Mouse (Mus musculus): ENCODE results near the gene Prelp. TPM values are rescaled to one million over a fixed set of nuclear protein-coding genes. Genes with fewer than 3 reads are reported as not detected.

The Prelp gene
- total RNA-seq, 4 experiments from 2014 or later = 9.9 to 13.9 (median 11.0) TPM

DNA sequence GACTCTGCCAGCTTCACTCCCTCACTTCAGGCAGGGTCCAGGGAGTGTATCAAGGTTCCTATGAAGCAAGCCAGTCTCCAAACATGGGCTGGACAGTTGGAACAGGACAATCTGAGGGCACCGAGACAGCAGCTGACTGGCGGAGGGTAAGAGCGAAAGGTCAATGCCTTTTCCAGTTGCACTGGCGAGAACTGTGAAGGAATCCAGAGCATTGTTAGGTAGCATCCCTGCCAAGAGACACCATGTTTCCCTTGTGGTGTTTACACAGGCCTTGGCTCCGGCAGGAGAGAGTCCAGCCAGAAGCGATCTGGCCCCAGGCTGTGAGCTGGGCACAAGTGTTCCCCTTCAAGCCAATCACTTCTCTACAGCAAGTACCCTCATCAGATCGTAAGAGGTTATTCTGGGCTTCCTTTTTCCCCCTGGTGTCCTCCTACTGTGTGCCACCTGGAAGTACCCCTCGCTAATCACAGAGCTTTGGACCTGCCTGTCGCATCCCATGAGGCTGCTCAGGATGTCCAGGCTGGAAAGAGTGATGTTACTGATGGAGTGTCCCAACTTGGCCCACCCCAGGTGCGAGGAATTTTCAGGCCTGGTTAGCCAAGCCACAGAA lies 13.2 kb upstream of the Prelp start:
- DNase-seq (ENCODE audit: low spot score in 2 of 2) = no peak

DNA sequence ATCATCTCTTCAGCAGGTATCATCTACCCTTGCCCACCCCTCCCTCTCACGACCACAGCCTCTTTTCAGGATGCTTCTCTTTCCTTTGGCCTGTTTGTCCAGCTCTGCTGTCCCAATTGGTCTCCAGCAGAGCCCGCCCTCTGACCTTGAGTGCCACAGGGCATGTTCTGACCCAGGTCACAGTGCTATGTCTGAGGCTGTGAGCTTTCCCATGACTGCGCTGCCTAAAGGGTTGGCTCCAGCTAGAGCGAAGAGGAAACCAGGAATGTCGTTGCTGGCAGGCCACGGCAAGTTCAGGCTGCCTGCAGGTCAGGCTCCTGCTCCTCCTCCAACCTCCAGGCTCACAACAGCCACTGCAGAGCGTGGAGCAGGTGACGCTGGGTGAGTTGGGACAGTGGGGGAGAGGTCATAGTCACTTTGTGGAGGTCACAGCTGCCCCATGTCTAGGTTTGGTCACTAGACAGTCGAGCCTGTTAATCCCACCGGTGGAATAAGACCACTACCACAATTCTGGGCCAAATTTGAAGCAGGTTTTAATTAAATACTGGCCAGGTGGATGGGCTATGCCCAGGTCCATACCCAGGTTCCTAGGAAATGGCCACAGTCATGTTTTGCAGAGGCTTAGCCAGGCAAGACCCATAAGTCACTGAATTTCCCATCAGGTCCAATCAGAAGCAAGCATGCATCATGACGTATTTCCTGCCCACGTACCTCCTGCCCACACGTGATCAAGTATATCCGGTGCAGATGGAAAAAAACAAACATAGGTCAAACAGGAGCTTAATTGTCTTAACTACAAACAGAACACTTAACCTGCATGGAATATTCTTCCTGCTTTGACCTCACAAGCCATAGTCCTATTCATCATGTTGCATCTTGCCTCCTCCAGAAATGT lies 12.3 kb upstream of the Prelp start:
- DNase-seq (ENCODE audit: low spot score in 2 of 2) = no peak

GRCm38 (mm10) chr1:133929980-133930379 lies 8.8 kb upstream of the Prelp start:
- no peak for DNase-seq (ENCODE audit: low spot score in 2 of 2)

- no peak for DNase-seq (ENCODE audit: low spot score in 2 of 2)
Measured at GRCm38 (mm10) chr1:133925223-133925622, 4.0 kb upstream of the Prelp start.

DNA sequence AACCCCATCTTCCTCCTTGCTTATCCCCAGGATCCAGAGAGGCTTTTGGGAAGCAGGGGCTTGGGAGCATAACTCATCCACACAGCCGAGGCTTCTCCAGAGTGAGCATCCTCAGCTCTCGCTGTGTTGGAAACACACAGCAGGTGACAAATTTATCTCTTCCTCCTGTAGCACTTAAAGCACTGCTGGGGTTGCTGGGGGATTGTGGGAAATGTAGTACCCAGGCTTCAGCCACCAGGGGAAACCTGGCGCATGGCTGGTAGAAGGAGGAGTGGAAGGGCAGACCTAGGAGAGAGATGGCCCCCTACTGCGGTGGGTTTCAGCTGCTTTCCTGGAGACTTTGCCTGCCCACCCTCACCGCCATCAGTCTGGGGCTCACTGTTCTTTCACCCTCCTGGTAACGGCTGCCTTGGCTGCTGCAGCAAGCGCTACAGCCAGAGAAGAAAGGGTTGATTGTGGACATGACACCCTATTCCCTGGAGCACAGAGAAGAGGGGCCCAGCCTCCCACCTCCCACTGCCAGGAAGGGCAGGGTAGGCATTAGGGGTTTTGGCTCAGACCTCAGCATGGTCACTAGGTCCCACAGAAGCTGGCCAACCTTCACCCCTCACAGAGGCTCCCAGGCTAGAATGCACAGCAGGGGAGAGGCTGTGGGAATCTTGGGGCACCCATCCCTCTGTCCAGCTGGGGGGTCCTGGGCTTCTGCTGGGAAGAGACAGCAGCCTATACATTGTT lies 3.1 kb upstream of the Prelp start:
- peak in 1 of 2 experiments; percentile 25 for DNase-seq (ENCODE audit: low spot score in 2 of 2)

DNA sequence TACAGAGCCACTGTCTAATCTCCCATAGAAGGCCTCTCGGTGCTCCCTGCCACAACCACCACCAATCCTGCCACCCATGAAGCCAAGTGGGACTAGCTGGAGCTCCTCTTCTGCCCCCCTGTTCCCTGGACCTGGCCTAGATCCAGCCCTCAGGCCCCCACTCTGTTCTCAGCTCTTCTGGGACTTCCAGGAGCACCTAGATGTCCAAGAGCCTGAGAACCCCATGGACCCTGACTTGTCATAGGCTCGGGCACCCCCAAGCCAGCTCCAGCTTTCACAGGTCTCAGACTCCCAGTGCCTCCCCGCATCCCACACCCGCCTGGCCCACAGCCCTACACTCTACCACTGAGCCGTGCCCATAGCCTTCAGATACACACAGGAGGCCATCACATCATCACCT lies 1.9 kb upstream of the Prelp start:
- no peak for DNase-seq (ENCODE audit: low spot score in 2 of 2)

- no peak for DNase-seq (ENCODE audit: low spot score in 2 of 2)
Measured at GRCm38 (mm10) chr1:133920876-133921275, 338 bp downstream of the Prelp start.

DNA sequence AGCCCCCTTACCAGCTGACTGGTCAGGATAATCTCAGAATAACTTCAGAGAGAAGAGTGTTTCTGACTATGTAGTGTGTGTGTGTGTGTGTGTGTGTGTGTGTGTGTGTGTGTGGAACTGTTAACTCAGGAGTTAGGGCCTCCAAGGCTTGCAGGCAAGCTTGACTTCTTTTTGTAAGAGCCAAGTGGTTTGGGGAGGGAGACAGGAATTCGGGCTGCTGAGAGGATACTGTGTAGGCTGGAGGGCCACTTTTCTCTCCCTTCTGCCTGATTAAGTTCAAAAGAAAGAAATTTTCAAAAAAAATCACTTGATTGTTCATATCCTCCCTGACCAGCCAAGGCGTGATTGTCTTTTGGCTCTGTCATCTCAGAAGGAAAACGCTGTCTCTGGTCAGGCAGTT lies 813 bp downstream of the Prelp start:
- DNase-seq (ENCODE audit: low spot score in 2 of 2) = no peak

GRCm38 (mm10) chr1:133918088-133918470 lies 3.1 kb downstream of the Prelp start:
- no peak for DNase-seq (ENCODE audit: low spot score in 2 of 2)

GRCm38 (mm10) chr1:133917456-133918087 lies 3.6 kb downstream of the Prelp start:
- DNase-seq (ENCODE audit: low spot score in 2 of 2) = no peak

DNA sequence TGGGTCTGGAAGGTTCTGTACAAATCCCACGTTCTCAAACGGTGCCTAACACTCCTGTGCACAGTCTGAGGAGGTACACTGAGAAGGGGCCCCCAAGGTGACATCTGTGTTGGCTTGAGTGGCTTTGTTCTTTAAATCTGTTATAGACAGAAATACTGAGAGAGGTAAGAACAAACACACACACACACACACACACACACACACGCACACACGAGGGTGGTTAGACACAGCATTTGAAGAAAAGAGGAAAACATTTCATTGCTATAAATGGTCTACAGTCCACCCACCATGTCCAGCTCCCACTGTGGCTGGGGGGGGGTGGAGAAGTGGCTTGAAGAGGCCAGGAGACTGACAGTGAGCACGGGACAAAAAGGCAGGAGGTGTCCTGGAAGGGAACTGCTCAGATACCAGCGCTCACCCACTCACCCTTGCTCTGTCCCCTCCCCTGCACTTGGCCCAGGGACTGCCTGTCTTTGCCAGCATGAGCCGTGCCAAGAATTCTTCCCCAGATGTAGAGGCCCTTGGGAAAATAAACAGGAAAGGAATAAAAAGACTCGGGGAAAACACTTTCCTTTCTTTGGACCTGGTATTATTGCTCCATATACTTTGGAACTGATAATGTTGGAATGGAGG lies 5.4 kb downstream of the Prelp start:
- DNase-seq (ENCODE audit: low spot score in 2 of 2) = peak in 1 of 2 experiments; percentile 52

DNA sequence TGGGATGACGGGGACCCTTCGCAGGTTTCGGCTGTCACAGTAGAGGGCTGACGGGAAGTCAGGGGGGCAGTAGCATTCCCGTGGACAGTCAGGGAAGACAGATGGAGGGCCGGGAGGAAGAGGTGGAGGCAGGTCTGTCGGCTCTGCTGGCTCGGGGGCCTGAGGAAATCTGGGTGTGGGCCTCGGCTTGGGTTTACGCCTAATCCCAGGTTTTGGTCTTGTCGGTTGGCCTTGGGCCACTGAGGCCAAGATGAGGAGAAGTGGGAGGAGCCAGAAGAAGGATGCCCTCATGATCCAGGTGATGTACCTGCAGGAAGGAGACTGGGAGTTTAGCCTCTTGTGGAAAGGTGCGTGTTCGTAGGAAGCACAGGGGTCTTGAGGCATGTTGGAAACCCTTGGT lies 6.1 kb downstream of the Prelp start:
- no peak for DNase-seq (ENCODE audit: low spot score in 2 of 2)

DNA sequence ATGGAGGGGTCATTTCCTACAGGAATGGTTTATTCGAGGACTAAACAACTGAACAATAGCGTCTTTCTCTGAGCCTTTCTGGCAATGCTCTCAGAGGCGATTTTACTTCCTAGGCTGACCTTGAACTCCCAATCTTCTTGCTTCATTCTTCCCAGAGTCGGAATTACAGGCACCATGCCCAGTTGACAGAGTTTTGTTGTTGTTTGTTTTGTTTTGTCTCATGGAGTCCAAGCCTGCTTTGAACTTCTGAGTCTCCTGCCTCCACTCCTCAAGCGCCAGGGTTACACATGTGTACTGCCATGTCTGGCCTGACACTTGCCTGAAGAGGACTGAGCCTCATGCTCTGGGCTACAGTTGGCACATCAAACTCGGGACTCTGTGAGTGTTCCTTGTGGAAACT lies 8.2 kb downstream of the Prelp start:
- no peak for DNase-seq (ENCODE audit: low spot score in 2 of 2)

DNA sequence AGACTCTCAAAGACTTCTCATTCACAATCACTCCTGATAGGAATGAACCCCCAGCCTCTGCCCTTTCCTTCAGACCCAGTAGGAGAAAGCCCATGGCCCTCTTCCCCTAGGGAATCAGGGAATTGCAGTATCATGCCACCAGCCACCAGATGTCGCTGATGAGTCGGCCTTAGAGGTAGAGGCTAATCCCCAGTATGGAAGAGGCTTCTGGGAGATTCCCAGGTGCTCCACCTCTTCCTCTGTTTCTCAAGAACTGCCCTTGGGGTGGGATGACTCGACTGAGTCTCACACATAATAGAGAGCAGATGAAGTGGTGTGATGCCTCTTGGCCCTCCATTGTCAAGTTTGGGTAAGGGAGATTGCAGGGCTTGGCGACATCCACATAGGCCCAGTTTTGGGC lies 9.8 kb downstream of the Prelp start:
- DNase-seq (ENCODE audit: low spot score in 2 of 2) = no peak

DNA sequence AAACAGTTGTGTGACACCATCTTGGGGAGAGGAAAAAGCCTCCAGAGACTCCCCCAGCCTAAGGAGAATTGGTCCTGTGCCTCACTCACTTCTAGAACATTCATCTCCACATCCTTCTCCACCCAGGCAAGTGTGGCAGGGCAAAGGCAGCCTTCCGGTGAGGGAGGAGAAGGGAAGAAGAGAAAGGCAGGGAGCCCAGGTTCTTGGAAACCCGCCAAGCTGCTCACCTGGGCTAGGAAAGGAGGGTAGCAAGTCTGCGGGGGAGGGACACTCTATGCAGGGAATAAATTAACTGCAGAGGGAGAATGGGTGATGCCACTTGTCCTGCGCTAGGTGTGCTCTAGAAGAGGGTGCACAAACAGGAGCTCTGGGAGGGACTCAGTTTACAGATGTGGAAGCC lies 10.2 kb downstream of the Prelp start:
- no peak for DNase-seq (ENCODE audit: low spot score in 2 of 2)

DNA sequence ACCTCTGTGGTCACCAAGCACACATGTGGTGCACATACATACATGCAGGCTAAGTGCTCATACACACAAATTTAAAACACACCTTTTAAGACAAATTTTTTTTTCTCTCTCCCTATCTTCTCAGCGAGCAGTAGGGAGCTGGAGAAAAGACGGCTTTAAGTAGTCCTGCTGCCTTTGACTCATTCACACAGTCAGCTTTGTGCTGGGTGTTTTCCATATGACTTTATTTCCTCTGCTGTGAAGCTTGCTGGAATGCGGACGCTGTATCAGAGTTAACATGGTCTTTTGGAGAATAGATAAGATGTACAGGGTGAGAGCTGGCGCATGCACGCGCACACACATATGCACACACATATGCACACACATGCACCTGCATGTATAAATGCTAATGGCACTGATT lies 11.1 kb downstream of the Prelp start:
- no peak for DNase-seq (ENCODE audit: low spot score in 2 of 2)

DNA sequence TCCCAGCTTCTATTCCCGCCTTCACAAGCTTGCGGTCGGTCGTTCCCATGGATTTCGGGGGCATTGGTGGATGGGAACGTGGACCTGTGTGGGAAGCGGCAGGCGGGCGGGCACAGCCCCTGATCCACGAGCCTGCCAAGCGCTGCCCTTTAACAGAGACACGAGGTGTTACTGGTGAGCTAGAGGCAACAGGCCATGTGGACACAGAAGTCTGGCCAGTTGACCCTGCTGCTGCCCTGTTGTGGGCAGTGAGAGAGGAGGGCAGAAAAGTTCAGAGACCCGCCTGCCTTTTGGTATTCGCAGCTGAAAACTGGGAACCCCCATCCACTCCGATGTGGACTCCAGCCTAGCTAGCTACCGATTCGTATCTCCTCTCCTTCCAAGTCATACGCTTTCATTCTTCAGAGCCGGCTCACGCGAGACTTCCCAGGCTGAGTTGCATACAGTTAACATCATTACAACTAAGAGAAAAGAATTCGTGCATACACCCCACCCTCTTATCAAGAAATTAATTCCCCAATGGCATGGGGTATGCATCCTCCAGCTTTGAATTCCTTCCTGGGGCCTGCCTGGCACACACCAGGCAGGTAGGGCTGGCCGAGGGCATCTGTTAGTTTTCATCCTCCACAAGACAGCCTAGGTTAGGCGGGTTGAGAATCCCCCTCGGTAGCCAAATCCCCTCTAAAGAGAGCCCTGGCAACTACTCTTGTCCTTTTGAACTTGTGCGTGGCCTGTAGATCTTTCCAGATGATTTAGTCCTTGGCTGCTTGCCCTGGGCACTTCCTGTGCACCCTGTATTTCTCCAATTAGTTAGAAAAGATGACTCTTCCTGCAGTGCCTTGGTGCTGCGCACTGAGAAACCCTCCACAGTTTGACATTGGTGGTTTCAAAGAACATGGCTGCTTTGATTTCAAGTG lies 12.3 kb downstream of the Prelp start:
- DNase-seq (ENCODE audit: low spot score in 2 of 2) = peak in 1 of 2 experiments; percentile 56

GRCm38 (mm10) chr1:133907949-133908658 lies 13.1 kb downstream of the Prelp start, which contains the start of gene Optc:
TSS of gene Optc (minus strand) at chr1:133907999.
- peak in 1 of 2 experiments; percentile 80 for DNase-seq (ENCODE audit: low spot score in 2 of 2)

DNA sequence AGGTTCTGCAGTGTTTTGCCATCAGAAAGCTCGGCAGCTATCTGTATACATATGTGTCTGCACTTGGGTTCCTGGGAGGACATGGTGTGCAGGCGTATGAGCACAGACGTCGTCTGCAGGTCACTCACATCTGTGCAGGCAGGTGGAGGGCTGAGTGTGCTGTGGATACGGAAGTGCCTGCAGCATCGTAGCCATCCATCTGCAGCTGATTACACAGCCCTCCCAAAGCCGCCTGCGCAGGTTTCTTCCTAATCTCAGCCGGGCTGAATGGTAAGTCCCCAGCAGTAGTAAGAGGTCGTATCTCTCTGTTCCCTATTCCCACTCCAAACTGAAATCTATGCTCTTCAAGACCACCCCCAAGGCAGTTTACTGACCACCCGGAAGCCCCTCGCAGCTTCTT lies 14.8 kb downstream of the Prelp start:
- DNase-seq (ENCODE audit: low spot score in 2 of 2) = no peak

Data from left cerebral cortex, adult 8-10 months (tissue).